Mouse (Mus musculus) heart, adult 2 months (tissue): ENCODE results near the gene Leng1. TPM values are rescaled to one million over a fixed set of nuclear protein-coding genes. Genes with fewer than 3 reads are reported as not detected.
"Not testable (repeated sequence)": the region's sequence is repeated elsewhere in the genome, so short reads cannot be mapped to it uniquely, and the experiment has no call there.

Experiments
- DNase-seq, 2 experiments: peaks; one replicate each; pipeline ENCODE4 v3.0.0; 2021
- H3K27ac ChIP-seq: fragments of 200-600 bp; 2 replicates; pipeline ENCODE4 v1.8.1; 2022
- H3K27me3 ChIP-seq: fragments of 200-500 bp; 2 replicates; pipeline ENCODE4 v1.6.1; 2012; ENCODE audit warnings: mild to moderate bottlenecking, low read length, inconsistent platforms, mixed read lengths; ENCODE audit not compliant: control insufficient read depth, insufficient read depth
- H3K36me3 ChIP-seq: fragments of 200-500 bp; 2 replicates; pipeline ENCODE4 v1.6.1; 2012; ENCODE audit warnings: low read length, inconsistent platforms; ENCODE audit not compliant: control insufficient read depth, insufficient read depth
- H3K4me1 ChIP-seq: fragments of 200-500 bp; 2 replicates; pipeline ENCODE4 v1.6.1; 2011; ENCODE audit warnings: low read length; ENCODE audit not compliant: control insufficient read depth, insufficient read depth
- H3K4me3 ChIP-seq: fragments of 200-600 bp; 2 replicates; pipeline ENCODE4 v1.8.1; 2022
- H3K79me2 ChIP-seq: fragments of 200-500 bp; replicated peaks from 2 replicates; pipeline ENCODE4 v1.6.1; 2012; ENCODE audit warnings: mild to moderate bottlenecking, inconsistent platforms, low read length, moderate library complexity, mixed read lengths; ENCODE audit not compliant: control insufficient read depth, insufficient read depth
- H3K9ac ChIP-seq: fragments of 200-500 bp; 2 replicates; pipeline ENCODE4 v1.6.1; 2012; ENCODE audit warnings: low read depth, mild to moderate bottlenecking, control low read depth, inconsistent platforms, low read length, mixed read lengths
- CTCF ChIP-seq: fragments of 200-600 bp; IDR thresholded peaks from 2 replicates; pipeline ENCODE4 v1.8.1; 2022; ENCODE audit warnings: antibody characterized with exemption, mild to moderate bottlenecking, moderate library complexity
- EP300 ChIP-seq: fragments of 200-500 bp; IDR thresholded peaks from 2 replicates; pipeline ENCODE4 v1.6.1; 2011; ENCODE audit warnings: low read depth, low read length, control low read depth; ENCODE audit not compliant: insufficient read depth
- POLR2A ChIP-seq: fragments of 200-500 bp; IDR thresholded peaks from 2 replicates; pipeline ENCODE4 v1.6.1; 2011; ENCODE audit warnings: mild to moderate bottlenecking, low read depth, low read length, control low read depth; ENCODE audit not compliant: insufficient read depth
- WGBS: fragments of 180-500 bp; shearing (Covaris S2); methylation state at CpG from one replicate; pipeline ENCODE4 v1.1.7; 2018; 5-methylcytosine and 5-hydroxymethylcytosine counted together
- intact Hi-C: fragments of 180-260 bp; cut with DNase I; formaldehyde crosslinking; loops from one replicate; pipeline ENCODE4 v1.15.1; 2025
- polyA plus RNA-seq: library from polyadenylated mRNA; depleted of rRNA; stranded (reverse); fragments of >200 nt; gene quantifications from 2 replicates; pipeline ENCODE4 v1.2.3, GENCODE M21; 2012
- total RNA-seq, 2 experiments: library from RNA; stranded (reverse); gene quantifications; 2 replicates each; pipeline ENCODE4 v1.2.3; 2021

Gene Leng1
- total and polyA plus RNA-seq, 3 experiments = 4.8 to 12.8 (median 11.8) TPM

DNA sequence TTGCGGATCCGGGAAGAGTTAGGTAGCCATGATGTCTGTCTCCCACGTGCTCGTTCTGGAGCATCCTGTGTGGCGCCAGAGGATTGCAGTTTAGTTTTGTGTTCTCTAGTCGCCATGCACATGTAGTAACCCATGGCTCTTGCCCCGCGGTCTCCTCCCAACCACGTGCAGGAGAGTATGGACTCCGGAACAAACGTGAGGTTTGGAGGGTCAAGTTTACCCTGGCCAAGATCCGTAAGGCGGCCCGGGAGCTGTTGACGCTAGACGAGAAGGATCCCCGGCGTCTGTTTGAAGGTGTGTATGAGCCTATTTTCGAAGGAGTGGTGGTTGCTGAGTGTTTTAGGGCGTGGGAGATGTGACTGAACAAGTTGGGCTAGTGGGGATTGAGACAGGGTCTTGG lies 38.8 kb upstream of the Leng1 start:
- no peaks in the 10 kb centered on the region for H3K79me2 ChIP-seq
- intact Hi-C loops = loop anchor here (10.0 kb wide), 2 partner anchors 410 to 740 kb away; partner anchors contain the start of gene Rdh13
- DNase-seq = no peak
- WGBS = under 1% methylated on average over 20 of the region's 20 CpGs
- peaks cover 19% of the 10 kb centered on the region for H3K36me3 ChIP-seq
- peak overlapping the region; percentile 71 for H3K4me3 ChIP-seq
- H3K9ac ChIP-seq = peak overlapping the region; percentile 76
- H3K27ac ChIP-seq = peak overlapping the region; percentile 92
- peaks cover 5% of the 10 kb centered on the region for H3K4me1 ChIP-seq
- TF ChIP-seq CTCF (no peak), EP300 (no peak), POLR2A (no peak)
- H3K27me3 ChIP-seq = no peaks in the 10 kb centered on the region

DNA sequence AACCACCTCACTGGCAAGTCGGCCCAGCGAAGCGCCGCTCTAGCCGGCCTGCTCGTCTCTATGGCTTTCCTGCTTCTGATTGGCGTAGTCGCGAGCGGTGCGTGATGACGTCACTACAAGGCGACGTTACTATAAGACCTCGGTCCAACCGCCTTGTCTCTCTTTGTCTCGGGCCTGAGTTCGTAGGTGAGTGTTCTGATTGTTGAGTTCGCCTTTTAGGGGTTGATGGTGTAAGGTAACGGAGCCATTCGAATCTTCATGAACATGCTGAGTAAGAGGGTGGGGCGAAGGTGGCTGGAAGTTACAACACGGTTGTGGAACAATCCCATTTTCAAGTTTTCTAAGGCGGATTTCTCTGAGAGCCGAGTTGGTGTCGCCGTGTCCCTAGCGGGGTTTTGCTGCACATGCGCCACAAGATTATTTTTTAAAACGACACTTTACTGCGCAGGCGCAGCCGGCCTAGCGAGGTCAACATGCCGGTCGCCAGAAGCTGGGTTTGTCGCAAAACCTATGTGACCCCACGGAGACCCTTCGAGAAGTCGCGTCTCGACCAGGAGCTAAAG lies 38.3 kb upstream of the Leng1 start, which contains the start of gene Rps9:
Rps9 (plus strand) TSS at position 115 of the 563 bp plus-strand sequence.
- no peaks in the 10 kb centered on the region for H3K27me3 ChIP-seq
- H3K9ac ChIP-seq = peak within 1 kb of the TSS; percentile 76
- H3K4me3 ChIP-seq = peak within 1 kb of the TSS; percentile 71
- H3K36me3 ChIP-seq = peaks cover 19% of the 10 kb centered on the region
- H3K4me1 ChIP-seq = peaks cover 5% of the 10 kb centered on the region
- no peaks in the 10 kb centered on the region for H3K79me2 ChIP-seq
- intact Hi-C loops = loop anchor here (1.0 to 10.0 kb wide), 3 partner anchors 11 to 741 kb away; partner anchors contain the start of genes Mboat7 and Rdh13
- peak; percentile 95 to 96 for DNase-seq
- WGBS = under 1% methylated on average over 42 of the region's 42 CpGs
- H3K27ac ChIP-seq = peak within 1 kb of the TSS; percentile 92
- TF ChIP-seq EP300 (peak; percentile 83), POLR2A (peak; percentile 100), CTCF (peak; percentile 56)

DNA sequence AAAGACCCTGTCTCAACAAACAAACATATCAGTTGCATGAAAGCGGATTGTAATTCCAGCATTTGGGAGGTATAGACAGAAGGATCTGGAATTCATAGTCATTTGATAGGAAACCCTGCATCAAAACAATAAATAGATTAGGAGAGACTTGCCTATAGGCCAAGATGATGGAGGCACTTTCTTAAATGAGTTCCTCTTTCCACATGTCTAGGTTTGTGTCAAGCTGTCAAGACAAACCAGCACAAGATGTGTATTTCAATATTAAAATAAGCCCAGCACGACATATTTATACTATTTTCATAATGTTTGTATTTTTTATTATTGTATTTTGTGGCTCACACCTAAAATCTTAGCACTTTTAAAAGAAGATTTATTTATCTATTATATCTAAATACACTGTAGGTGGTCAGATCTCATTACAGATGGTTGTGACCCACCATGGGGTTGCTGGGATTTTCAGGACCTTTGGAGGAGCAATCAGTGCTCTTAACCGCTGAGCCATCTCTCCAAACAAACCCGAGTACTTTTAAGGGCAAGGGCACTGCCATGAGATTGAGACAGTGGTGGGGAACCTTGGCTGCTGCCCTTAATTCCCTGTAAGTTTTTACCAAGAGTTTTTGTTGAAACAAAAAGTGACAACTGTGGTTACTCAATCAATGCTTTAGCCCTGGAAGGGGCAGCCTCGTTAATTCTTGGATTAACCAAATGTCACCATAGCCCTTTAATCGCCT lies 37.7 kb upstream of the Leng1 start:
- peaks cover 19% of the 10 kb centered on the region for H3K36me3 ChIP-seq
- TF ChIP-seq POLR2A = no peak
- TF ChIP-seq CTCF = no peak
- TF ChIP-seq EP300 = no peak
- H3K27ac ChIP-seq = peak overlapping the region; percentile 92
- no peaks in the 10 kb centered on the region for H3K79me2 ChIP-seq
- WGBS = 23% methylated on average over 6 of the region's 6 CpGs
- DNase-seq = peak in 1 of 2 experiments; percentile 29
- H3K27me3 ChIP-seq = no peaks in the 10 kb centered on the region
- H3K4me1 ChIP-seq = peaks cover 5% of the 10 kb centered on the region
- intact Hi-C loops = loop anchor here (1.0 to 10.0 kb wide), 3 partner anchors 10 to 741 kb away; partner anchors contain the start of genes Mboat7 and Rdh13
- H3K9ac ChIP-seq = peak overlapping the region; percentile 45
- peak overlapping the region; percentile 71 for H3K4me3 ChIP-seq

DNA sequence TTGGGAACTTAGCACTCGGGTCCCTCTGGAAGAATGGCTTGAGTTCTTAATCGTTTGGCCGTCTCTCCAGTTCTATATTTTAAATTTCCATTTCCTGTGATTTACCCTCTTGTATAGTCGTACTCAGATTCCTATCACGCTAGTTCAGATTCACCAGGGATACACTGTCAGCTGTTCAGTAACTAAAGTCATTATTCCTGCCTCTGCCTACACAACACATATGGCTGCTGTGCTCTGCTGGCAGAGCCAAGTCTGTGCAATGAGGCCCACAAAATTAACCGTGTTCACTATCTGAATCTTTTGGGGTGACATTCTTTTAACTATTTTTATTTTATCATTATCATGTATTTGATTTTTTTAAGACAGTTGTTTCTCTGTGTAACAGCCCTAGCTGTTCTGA lies 32.8 kb upstream of the Leng1 start:
- no peaks in the 10 kb centered on the region for H3K79me2 ChIP-seq
- H3K27ac ChIP-seq = no peak overlapping the region
- H3K27me3 ChIP-seq = no peaks in the 10 kb centered on the region
- H3K36me3 ChIP-seq = no peaks in the 10 kb centered on the region; the same call in none of the 2 replicates
- intact Hi-C loops = loop anchor here (10.0 kb wide), 1 partner anchor 436 kb away; the partner anchor contains the start of gene Leng8
- WGBS = 92% methylated on average over 6 of the region's 6 CpGs
- no peak overlapping the region for H3K4me3 ChIP-seq
- no peak overlapping the region for H3K9ac ChIP-seq
- TF ChIP-seq EP300 (no peak), POLR2A (no peak), CTCF (no peak)
- peaks cover 1% of the 10 kb centered on the region for H3K4me1 ChIP-seq
- DNase-seq = no peak

DNA sequence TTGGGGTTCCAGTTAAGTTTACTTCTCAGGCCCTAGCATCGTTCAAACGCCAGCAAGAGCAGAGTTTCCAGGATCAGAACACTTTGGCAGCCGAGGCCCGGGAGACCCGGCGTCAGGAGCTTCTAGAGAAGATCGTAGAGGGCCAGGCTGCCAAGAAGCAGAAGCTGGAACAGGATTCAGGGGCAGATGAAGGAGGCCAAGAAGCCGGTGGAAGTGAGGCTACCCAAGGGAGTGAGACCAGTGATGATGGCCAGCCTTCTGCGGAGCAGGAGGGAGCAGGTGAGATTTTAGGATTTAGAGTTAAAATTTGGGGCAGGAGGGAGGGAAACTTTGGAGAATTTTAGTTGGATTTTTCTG lies 29.3 kb upstream of the Leng1 start:
- not testable (repeated sequence) for H3K79me2 ChIP-seq, H3K4me1 ChIP-seq, H3K27me3 ChIP-seq, H3K36me3 ChIP-seq
- Histone ChIP-seq H3K27ac (peak overlapping the region; percentile 97), H3K4me3 (peak overlapping the region; percentile 72), H3K9ac (peak overlapping the region; percentile 58)
- 8% methylated on average over 9 of the region's 9 CpGs for WGBS
- intact Hi-C loops = loop anchor here (5.0 to 10.0 kb wide), 4 partner anchors 48 to 992 kb away; partner anchors contain the start of genes Cnot3, Hspbp1, Leng8 and Prpf31
- DNase-seq = peak in 1 of 2 experiments; percentile 29
